Mouse (Mus musculus) retina, embryonic 14.5 days (tissue): ENCODE measurements around the gene Gdf11.

Source experiments
- DNase-seq: peaks from one replicate; pipeline ENCODE4 v3.0.0-alpha.2; 2015; ENCODE audit warnings: low spot score

Gene Gdf11

DNA sequence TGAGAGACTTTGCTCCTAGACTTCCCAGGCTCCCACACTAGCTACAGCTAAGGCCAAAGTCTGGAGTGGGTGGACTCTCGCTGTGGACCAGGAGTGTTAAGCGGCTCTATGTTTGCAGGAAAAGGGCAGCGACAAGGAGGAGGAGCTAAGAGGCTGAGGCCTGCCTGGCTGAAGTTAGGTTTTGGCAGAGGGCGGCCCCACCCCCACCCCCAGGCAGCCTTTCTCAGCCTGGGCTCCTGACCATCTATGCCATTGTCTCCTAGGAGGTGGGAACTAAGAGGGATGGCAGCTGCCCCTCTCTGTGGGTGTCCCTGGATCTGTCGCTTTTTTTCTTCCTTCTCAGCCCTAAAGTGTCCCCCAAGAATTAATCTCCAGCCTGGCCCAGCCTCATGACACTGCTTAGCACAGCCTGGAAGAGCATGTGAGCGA is 27.7 kb upstream of the Gdf11 start:
- no peak for DNase-seq

DNA sequence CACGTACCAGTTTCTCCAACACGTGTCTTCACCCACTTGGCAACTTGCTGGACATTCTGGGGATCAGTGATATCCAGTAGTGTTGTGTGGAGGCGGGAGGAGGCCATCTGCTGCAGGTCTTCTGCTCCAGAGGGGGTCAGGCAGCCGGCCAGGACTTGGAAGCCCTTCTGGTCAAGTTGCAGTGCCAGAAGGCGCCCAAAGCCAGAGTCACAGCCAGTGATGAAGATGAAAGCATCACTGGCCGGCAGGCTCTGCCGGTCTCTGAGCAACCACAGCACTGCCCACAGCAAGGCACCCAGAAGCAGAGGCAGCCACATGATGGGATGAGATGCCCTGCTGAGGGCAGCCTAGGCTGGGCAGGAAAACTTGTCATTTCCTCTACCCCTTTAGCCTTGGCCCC is 26.7 kb upstream of the Gdf11 start:
- DNase-seq = no peak

DNA sequence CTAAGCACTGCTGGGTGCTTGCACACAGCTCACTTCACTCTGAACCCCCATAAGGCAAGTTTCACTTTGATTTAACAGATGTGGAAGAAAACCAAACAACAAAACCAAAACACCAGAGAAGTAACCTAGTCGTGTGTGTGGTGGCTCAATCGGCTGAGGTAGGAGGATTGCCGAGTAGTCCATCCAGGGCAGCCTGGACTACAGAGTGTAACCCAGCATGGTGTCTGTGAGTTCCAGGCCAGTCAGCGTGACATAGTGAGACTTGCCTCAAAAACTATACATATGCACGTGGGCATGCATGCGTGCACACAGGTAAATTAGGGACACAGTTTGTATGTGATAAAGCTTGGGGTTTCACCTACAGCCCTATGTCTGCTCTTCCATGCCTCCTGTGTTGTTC is 25.9 kb upstream of the Gdf11 start:
- DNase-seq = no peak

DNA sequence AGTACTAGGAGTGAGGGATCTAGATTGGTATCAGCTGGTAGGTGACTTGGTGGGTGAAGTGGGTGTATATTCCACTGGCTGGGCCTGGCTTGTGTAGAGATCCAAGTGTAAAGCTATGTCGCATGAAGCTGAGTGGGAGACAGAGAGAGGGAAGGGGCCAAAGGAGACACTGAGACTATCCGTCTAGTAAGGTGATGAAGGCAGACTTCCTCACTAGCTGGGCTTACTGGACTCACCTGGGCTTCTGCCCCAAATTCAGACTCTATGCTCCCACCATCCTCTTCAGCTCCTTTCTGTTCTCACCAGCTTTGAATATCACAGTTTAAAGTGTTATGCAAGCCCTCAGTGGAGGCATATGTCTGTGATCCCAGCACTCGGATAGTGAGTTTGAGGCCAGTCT is 25.1 kb upstream of the Gdf11 start:
- DNase-seq = no peak

DNA sequence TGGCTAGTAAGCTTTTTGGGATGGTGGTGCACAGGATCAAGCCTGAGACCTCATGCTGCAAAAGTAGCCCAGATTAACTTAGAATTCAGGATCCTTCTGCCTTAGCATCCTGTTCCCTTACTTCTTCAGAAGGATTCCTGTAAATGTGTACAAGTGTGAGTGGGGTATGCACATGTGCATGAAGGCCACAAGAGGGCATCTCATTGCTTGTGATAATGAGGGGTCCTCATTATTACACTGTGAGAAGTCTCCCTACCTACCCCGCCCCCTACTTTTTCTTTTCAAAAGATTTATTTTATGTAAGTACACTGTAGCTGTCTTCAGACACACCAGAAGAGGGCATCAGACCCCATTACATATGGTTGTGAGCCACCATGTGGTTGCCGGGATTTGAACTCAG is 24.0 kb upstream of the Gdf11 start:
- no peak for DNase-seq

DNA sequence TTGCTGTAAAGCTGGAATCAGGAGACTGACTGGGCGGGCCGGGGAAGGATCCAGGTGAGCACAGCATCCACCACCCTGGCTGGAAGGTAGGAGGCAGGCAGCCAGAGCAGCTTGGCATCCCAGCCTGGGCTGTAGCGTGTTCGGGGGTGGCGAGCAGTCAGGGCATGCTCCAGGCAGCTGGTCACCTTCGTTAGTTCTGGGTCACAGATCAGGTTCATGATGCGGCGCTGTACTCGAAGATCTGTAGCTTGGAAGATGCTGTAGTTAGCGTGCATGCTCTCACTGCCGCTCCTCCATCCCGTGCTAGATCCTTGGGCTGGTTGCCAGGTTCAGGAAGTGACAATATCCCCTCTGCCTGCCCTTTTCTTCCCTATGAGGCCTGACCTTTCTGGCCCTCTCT is 22.2 kb upstream of the Gdf11 start:
- DNase-seq = no peak

DNA sequence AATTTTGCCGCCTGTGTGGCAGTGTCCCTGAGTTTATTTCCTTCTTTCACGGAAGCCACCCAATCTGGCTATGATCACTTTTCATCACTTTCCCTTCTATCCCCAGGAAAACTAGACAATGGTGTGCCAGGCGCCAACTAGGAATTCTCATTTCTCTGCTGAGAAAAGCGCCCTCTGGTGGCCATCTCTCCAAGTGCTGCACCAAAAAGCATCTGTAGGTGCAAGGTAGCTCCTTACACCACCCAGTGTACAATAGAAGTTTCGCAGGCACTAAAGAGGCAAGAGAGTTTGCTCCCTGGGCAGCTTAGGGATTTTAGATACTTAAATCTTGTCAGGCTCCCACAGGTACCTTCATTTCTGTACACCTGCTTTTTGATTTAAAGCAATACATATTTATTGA is 21.7 kb upstream of the Gdf11 start:
- peak; percentile 98 for DNase-seq

DNA sequence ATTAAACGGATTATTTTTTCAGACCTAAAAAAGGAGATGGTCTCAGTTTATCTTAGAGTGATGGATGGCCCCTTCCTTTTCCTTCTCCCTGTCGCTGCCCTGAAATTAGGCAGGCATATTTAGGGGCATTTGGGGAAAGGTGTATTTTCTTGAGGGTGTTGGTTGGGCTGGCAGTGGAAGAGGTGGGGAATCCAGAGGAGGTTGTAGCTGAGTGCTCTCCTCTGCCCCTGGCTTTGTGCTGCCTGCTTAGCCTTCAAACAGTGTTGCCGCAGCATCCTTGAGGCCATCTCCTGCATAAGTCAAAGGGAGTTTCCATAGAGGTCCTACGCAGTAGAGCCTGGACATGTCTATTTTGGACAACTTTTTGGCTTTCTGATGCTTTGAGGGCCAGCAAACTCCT is 21.3 kb upstream of the Gdf11 start:
- DNase-seq = no peak

DNA sequence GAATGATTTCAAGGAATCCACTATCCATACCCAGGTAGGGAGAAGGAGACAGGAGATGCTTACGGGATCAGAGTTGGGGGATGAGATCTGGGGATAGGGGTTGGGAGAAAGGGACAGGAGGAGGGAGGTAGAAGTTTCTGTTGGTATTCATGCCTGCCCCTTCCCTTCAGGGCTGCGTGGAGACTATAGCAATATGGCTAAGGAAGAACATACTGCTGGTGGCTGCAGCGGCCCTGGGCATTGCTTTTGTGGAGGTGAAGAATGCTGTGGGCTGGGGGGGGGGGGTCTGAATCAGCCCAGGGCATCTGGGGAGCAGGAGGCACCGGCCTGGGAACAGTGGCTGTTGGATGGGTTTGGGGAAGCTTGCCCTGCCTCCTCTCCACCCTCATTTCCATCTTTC is 20.8 kb upstream of the Gdf11 start:
- DNase-seq = no peak

DNA sequence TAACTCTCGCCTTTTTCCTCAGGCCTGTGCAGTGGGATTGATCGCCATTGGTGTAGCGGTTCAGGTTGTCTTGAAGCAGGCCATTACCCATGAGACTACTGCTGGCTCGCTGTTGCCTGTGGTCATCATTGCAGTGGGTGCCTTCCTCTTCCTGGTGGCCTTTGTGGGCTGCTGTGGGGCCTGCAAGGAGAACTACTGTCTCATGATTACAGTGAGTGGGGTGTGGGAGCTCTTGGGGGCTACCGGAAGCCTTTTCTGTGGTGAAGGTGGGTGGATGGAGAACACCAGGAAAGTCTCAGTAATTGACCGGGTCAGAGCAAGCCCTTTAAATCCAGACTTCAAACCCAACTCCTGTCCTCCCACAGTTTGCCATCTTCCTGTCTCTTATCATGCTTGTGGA is 19.9 kb upstream of the Gdf11 start:
- DNase-seq = no peak

DNA sequence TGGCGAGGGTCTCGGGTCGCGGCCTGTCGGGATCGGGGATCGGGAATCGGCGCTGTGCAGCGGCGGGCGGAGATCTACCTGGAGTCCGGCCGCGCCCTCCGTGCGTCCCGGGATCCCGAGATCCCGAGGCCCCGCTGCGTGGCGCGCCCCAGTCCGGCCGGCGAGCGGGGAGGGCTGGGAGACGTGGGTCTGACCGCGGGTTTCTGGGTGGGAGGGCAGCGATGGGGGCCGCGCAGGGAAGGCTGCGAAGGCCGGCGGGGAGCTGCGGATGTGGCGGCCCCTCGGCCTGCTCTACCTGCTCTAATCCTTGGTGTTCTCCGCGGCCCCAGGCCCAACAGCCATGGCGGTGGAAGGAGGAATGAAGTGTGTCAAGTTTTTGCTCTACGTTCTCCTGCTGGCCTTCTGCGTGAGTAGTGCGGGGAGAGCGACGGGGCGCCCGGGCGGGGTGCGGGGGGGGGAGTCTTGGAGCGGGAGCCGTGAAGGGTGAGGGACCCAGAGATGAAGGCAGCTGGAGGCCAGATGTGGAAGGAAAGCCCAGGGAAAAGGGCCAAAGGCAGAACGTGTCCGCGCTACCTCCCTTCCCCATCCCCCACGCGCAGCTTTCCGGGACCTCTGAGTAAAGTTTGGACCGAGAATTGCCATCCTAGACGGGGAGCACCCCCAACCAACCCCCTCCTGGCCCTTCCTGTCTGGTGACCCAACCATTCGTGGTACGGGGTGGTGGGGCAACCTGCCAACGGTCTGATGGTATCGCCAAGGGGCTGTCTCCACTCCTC is 18.7 kb upstream of the Gdf11 start:
- peak; percentile 36 for DNase-seq

DNA sequence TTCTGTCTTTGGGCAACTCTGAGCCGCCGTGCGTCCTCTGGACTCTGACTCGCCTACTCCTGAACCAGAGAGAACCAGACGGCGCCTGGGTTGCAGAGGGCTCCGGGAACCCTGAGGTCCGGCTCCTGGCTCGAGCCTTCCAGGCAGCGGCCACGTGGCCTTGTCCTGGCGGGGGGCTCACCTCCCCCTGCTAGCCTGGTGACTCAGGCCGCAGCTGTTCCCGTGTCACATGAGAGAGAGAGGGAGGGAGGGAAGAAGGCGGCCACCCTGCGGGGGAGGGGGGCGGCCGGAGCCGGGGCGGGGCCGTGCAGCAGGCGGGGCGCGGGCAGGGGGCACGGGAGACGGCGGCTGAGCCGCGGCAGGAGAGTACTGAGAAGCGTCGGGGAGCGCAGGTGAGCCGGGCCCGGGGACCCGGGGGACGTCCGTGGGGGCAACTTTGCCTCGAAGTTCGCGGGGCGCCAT is 18.1 kb upstream of the Gdf11 start:
- DNase-seq = peak; percentile 80

DNA sequence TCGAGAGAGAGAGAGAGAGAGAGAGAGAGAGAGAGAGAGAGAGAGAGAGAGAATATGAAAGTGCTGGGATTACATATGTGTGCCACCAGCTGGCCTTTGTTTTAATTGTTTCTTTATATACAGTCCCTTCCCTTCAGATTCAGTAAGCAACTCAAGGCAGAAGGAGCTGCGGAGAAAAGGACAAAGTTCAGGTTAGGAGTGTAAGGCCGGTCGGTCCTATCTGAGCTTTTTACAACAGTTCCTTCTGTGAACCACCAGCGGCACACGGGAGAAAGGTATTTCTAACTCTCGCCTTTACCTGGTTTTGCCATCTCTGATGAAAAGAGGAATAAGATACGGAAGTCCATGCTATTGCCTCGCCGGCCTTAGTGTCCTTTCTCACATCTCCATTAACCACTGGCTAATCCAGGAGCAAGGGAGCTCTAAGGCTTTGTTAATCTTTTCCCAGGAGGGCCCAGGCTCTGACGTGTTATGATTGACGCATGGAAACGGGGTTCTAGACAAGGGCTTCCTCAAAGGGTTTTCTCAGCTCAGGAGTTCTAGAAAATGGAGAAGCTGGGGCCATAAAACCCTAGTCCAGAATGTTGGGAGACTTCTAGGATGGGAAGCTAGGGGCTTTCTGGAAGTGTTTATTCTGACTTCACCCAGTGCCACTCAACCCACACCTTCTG is 17.4 kb upstream of the Gdf11 start:
- peak; percentile 53 for DNase-seq

DNA sequence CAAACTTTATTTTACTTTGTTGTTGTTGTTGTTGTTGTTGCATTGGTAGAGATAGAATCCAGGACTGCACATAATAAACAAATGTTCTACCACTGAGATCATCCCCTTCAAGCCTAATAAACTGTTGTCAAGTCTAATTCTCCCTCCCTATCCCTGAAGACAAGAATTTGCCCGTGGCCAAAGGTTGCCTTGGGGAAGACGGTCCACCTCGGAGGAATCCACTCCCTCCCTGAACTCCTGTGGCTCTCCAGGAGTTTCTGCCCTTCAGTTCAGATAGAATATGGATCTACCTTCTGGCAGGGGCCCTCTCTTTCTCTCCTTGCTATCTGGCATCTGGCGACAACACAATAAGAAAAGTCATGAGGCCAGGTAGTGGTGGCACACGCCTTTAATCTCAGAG is 13.3 kb upstream of the Gdf11 start:
- DNase-seq = no peak

DNA sequence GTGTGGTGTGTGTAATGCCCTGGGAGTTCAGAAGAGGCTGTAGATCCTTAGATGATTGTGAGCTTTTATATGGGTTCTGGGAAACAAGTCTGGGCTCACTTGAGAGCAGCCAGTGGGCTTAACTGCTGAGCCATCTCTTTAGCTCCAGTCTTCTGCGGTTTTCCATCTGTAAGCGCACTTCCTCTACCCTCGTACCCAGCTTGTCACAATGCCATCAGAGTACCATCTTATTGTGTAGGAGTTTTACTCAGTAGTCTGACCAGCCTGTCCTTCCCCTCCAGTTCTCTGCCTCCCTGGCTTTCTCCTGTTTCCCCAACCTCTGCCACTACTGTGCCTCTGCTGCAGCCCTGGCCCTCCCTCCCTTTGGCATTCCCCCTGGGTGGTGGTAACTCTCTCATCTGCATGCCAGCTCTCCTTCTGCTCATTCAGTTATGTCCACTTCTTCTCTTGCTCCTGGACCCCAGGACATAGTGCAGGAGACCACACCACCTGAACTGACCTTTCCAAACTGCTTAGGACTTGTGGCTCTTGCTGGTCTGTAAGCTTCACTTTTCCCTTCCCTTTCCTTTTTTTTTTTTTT is 11.0 kb upstream of the Gdf11 start:
- no peak for DNase-seq

DNA sequence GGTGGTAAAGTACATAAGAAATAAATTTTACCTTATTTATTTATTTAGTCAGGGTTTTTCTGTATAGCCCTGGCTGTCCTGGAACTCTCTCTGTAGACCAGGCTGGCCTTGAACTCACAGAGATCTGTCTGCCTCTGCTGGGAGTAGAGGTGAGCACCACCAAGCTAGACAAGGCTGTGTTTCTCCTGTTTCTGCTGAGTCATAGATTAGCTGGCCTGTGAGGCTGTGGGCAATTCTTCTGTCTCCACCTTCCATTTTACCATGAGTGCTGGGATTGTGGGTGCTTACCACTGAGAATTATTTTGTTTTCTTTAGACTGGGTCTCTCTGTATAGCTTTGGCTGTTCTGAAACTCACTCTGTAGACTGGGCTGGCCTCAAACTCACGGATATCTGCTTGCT is 9.9 kb upstream of the Gdf11 start:
- DNase-seq = no peak

DNA sequence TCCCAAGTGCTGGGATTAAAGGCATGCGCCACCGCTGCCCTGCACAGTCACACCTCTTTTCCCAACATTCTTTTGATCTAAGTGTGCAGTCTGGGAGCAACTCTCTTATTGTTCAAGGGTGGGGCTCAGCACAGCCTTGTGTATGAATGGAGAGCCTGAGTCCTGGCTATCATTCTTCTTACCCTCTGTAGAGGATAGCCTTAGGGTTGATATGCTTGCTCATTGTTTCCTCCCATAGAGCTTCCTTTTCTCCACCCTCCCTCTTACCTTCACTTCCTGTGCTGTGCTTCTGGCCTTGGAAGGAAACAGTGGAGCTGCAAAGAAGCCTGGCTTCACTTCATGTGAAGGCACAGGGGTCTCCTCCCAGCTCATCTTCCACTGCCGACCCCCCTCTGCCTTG is 9.2 kb upstream of the Gdf11 start, which contains the start of gene Cd63:
Gene Cd63 (plus strand): TSS at position 292 of the 400 bp plus-strand sequence.
- DNase-seq = no peak

DNA sequence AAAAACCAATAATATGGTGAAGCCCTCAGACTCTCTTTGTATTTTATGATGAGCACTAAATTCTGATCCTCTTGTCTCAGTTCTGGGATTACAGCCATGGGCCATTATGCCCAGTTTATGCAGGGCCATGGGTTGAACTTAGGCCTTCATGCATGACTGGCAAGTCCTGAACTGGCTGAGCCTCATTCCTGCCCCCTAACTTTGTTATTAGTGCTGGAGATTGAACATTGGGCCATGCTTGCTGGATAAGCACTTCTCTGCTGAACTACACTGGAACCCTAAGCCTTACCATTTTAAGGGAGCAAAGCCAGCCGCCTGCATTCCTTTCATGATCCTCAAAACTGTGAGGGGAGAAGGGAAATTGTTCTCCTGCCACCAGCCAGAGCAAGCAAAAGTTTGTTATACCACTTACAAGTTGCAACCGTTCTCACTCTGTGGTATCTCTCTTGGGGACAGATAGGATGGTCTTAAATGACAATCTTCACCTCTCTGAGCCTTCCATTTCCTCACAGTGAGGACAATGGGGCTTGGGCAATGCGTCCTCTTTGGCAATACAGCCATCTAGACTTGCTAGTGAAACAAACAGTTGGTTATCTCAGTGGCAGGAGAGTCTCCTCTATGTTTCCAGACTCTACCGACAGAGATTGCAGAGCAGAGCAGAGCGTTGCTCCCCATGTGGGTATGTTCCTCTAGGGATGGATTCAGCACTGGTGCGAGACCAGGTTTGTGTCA is 8.4 kb upstream of the Gdf11 start:
- DNase-seq = no peak

DNA sequence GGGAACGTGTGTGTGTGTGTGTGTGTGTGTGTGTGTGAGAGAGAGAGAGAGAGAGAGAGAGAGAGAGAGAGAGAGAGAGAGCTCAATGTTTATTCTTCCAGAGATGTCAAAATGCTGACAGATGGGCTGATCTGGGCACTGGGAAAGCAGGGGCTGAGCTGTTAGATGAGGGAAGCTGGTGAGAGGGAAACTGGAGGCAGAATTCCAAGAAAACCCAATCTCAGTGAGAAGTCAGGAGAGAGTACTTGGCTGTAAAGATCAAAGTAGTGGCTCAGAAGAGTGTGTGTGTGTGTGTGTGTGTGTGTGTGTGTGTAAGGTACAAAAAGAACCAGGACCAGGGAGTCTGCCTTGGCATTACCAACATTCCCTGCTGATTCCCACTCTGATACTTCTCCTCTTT is 6.0 kb upstream of the Gdf11 start:
- DNase-seq = no peak

DNA sequence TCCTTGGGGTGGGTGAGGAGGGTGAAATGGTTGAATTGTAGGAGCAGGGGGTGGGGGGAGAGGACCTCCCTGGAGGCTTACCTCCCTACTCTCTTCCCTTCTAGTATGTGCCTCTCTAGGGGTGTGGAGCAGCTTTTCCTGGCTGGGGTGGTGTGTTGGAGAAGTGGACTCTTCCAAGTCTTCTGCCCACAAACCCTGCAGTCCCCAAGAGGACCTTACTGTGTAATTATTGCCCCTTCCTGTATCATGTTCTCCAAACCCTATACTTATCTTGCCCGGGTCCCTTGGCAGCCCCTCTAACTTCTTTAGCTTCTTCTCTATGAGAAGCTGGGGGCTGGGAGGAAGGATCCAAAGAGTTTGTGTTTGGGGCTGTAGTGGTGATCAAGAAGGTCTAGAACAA is 5.3 kb upstream of the Gdf11 start:
- no peak for DNase-seq

DNA sequence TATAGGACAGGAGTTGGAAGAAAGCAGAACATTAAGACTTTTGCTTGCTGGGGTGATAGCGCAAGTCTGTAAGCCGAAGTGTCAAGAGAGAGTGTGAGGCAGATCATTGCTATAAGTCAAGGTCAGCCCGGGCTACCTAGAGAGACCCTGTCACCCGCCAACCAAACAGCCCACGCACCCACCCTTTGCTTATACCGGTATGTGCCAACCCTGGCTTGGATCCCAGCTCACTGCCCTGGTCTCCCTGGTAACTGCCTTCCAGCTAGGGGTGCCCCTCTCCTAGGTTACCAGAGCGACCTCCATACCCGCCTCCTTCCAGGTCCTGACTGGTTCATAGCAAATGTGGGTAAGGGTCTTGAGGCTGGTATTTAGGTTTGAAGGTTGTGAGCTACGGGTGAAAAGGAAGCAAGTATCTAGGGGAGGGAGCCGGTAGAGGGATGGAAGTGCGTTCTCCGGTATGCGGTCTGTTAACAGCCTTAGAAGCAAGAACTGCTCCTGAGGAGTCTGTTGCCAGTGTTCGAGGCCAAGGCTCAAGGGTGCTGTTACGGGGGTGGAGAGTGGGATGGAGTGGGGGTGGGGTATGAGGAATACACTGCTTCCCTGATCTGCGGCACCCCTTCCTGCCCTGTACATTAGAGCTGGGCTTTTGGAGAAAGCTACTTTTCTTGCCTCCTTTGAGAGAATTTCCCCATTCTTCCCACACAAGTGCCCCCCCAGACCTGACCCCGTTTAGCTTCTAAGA is 4.6 kb upstream of the Gdf11 start:
- no peak for DNase-seq

DNA sequence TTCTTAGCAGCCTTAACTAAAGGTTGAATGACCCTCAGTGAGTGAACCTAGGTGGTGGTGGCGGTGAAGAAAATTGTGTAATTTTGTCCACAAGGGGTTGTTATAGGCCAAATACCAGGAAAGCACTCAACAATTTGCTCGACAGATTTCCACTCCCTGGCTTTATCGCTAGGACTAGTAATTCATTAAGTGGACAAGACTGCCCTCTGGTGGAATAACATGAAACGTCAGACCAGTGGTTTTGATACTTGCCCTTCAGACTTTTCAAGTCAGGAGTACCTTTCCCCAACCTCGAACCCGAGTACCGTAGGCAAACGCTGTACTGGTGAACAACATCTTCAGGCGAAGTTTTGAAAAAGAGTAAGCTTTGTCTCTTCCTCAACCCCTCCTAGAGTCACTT is 3.9 kb upstream of the Gdf11 start:
- peak; percentile 99 for DNase-seq
